Mouse (Mus musculus): ENCODE results near the gene Eya4.

DNA sequence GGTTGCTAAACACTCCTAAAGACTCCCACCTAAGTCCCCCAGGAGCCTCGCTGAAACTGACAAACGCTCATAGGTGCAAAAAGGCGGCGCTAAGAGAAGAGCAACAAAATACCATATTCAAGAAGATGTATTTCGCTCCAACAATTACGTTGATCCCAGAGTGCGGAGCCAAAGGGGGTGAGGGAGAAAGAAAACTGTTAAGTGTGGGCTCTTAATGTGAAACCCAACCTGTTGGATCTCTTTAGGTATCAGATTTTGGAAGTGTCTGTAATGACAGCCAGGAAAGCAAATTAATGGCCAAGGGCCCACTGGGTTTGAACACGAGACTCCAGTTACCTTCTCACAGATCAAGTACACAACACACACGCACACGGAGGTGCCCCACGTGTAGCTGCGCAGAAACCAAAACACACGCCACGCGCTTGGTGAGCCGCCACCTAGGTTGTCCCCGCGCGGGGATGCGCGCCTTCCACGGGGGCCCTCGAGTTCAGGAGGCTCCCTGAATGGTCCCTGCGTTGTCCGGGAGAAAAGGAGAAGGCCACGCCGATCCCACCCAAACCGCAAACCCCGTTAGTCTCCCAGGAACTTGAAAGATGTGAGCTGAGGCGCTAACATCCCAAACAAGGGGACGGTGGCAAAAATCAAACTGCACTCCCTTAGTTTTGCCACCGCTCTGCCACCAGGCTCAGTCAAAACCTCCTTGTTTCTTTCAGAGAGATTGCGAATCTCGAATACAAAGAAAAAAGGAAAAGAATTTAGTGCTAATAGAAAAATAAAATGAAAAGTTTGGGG, 2.3 kb downstream of the Eya4 start:
- TF ChIP-seq EP300 (IDR thresholded peaks at IDR 0.05; ENCODE audit: insufficient read depth, low read depth, low read length): no peak
- TF ChIP-seq POLR2A (IDR thresholded peaks at IDR 0.05; ENCODE audit: insufficient read depth, low read length): no peak

All from ES-Bruce4 (cell line).